Mouse (Mus musculus) neural tube, embryonic 15.5 days (tissue): ENCODE measurements around the gene Hacd4. TPM values are rescaled to one million over a fixed set of nuclear protein-coding genes. Genes with fewer than 3 reads are reported as not detected.

Experiments used
- ATAC-seq: fragments of 200-750 bp; cut with Nextera tagmentation; 2 replicates; pipeline ENCODE4 v1.8.0; 2017; ENCODE audit warnings: mild to moderate bottlenecking, moderate TSS enrichment, moderate library complexity; ENCODE audit not compliant: low FRiP score
- H3K27ac ChIP-seq: fragments of 300-500 bp; sonication (generic); replicated peaks from 2 replicates; pipeline ENCODE4 v1.5.1; 2015; ENCODE audit warnings: mild to moderate bottlenecking, inconsistent platforms
- H3K27me3 ChIP-seq: fragments of 300-500 bp; sonication (generic); replicated peaks from 2 replicates; pipeline ENCODE4 v1.6.1; 2015; ENCODE audit warnings: inconsistent platforms
- H3K36me3 ChIP-seq: fragments of 300-500 bp; sonication (generic); 2 replicates; pipeline ENCODE4 v1.6.1; 2015; ENCODE audit warnings: inconsistent platforms
- H3K4me1 ChIP-seq: fragments of 300-500 bp; sonication (generic); 2 replicates; pipeline ENCODE4 v1.6.1; 2015; ENCODE audit warnings: inconsistent platforms
- H3K4me2 ChIP-seq: fragments of 300-500 bp; sonication (generic); 2 replicates; pipeline ENCODE4 v1.6.1; 2015; ENCODE audit warnings: inconsistent platforms, mild to moderate bottlenecking, moderate library complexity
- H3K4me3 ChIP-seq: fragments of 300-500 bp; sonication (generic); replicated peaks from 2 replicates; pipeline ENCODE4 v1.5.1; 2015; ENCODE audit warnings: mild to moderate bottlenecking, inconsistent platforms
- H3K9ac ChIP-seq: fragments of 300-500 bp; sonication (generic); replicated peaks from 2 replicates; pipeline ENCODE4 v1.6.1; 2015; ENCODE audit warnings: mild to moderate bottlenecking, inconsistent platforms
- H3K9me3 ChIP-seq: fragments of 300-500 bp; sonication (generic); replicated peaks from 2 replicates; pipeline ENCODE4 v1.6.1; 2016; ENCODE audit warnings: inconsistent platforms
- WGBS: fragments of 180-500 bp; shearing (Covaris S2); methylation state at CpG from one replicate; pipeline ENCODE4 v1.1.7; 2015; ENCODE audit warnings: mixed read lengths; 5-methylcytosine and 5-hydroxymethylcytosine counted together
- polyA plus RNA-seq: library from polyadenylated mRNA; unstranded; fragments of >200 nt; fragmentation: Nextera tagmentation; extraction: Ambion mirVana; gene quantifications from 2 replicates; pipeline ENCODE4 v1.2.1, GENCODE M21; 2015

The Hacd4 gene
- polyA plus RNA-seq, 1 experiment from 2014 or later: 4.3 TPM

DNA sequence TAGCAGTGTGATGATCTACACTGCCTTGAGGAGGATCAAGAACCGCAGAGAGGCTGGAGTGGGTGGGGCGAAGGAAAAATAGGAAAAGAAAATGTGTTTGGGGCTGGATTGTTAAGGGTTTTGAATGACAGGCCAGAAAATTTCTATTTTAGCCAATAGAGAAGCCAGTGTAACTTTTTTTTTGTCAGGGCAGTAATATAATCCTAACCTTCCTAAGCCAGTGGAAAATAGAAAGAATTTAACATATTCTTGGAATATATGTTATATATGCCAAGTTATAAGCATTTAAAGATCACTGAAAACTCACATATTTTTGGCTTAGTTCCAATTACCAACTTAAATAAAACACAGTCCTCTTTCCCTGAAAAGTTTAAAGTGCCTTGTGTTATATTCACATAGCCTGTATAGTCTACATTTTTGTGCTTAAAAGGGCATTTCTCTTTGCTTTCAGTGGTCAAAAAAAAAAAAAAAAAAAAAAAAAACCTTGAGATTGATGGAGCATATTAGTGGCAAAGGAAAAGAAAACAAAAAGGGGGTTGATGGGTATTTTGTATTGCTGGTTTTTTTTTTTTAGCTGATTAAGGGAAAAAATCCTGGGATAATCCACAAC lies 11.0 kb downstream of the Hacd4 start:
- Histone ChIP-seq H3K9me3 (no peaks in the 10 kb centered on the region), H3K9ac (no peak overlapping the region), H3K4me2 (no peak overlapping the region), H3K4me1 (no peaks in the 10 kb centered on the region), H3K36me3 (no peaks in the 10 kb centered on the region), H3K4me3 (no peak overlapping the region), H3K27me3 (no peaks in the 10 kb centered on the region), H3K27ac (no peak overlapping the region)
- ATAC-seq: no peak
- WGBS: 94% methylated on average over 2 of the region's 2 CpGs

DNA sequence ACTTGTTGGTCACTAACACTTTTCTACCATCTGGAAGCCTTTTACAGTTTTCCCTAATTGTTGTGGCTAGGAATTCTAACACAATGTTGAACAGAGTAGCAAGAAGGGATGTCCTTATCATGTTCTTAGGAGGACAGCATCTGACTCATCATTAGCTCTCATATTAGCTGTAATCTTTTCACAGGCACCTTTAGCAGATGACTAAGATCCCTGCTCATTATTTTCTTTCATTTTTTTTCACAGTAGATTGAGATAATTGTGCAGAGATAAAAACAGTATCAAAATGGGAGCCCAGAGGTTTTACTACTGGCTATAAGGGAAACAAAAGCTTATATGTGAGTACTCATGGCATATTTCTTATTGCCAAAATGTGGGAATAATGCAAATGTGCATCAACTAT lies 14.2 kb downstream of the Hacd4 start:
- H3K4me3 ChIP-seq: no peak overlapping the region
- no peak for ATAC-seq

GRCm38 (mm10) chr4:88419378-88419777 lies 19.4 kb downstream of the Hacd4 start:
- ATAC-seq: no peak
- Histone ChIP-seq H3K4me3 (no peak overlapping the region), H3K9ac (no peak overlapping the region), H3K9me3 (no peaks in the 10 kb centered on the region), H3K4me1 (no peaks in the 10 kb centered on the region), H3K27me3 (no peaks in the 10 kb centered on the region), H3K36me3 (no peaks in the 10 kb centered on the region), H3K4me2 (no peak overlapping the region), H3K27ac (no peak overlapping the region)
- 92% methylated on average over 5 of the region's 5 CpGs for WGBS

More for the DNA sequence above, 14.2 kb downstream of the Hacd4 start:
- Histone ChIP-seq H3K4me1 (no peaks in the 10 kb centered on the region), H3K27ac (no peak overlapping the region), H3K9ac (no peak overlapping the region), H3K9me3 (no peaks in the 10 kb centered on the region), H3K36me3 (no peaks in the 10 kb centered on the region), H3K4me2 (no peak overlapping the region), H3K27me3 (no peaks in the 10 kb centered on the region)

DNA sequence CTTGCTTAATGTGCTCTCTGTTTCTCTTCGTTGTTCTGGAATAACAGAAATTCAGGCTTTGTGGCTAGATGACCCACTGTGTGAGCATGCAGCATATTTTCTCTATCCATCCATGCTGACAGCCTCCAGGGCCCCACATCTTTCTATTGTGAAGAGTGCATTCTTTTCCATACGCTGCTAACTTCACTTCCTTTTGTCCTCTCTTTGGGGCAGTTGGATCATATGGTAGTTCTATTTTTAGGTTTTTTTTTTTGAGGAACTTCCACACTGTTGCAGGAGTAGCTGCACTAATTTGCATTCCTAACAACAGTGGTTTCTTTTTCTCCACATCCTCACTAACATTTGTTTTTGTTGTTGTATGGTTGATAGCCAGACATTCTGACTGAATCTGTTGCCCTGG lies 23.7 kb downstream of the Hacd4 start:
- Histone ChIP-seq H3K4me3 (no peak overlapping the region), H3K4me2 (no peak overlapping the region), H3K4me1 (no peaks in the 10 kb centered on the region), H3K9me3 (no peaks in the 10 kb centered on the region), H3K36me3 (no peaks in the 10 kb centered on the region), H3K27ac (no peak overlapping the region), H3K27me3 (no peaks in the 10 kb centered on the region), H3K9ac (no peak overlapping the region)
- 32% methylated on average over 2 of the region's 2 CpGs for WGBS
- no peak for ATAC-seq

DNA sequence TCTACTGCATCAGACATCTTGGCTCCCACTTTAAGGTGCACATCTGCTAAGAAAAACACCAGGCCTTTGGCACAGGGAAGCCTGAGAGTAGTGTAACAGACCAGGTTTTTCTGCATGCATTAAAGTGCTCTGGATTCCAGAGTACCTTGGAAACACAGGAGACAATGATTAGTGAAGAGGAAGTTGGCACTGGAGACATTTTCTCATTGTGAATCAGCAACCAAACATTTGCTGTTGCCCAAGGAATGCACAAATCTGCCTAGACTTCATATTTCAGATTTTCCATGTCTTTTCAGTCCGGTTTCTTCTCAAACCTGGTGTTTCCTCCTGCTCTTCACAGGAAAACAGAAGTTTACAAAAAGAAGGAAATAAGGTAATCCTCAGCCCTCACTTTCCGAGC lies 26.4 kb downstream of the Hacd4 start:
- no peaks in the 10 kb centered on the region for H3K9me3 ChIP-seq
- H3K27ac ChIP-seq: no peak overlapping the region
- H3K9ac ChIP-seq: no peak overlapping the region
- no peak for ATAC-seq
- 0 out of 2 replicates have a peak, but pooled peaks cover 4% of the 10 kb centered on the region for H3K36me3 ChIP-seq
- no peak overlapping the region for H3K4me3 ChIP-seq
- peaks cover 4% of the 10 kb centered on the region; the same call in 1 of the 2 replicates for H3K4me1 ChIP-seq
- H3K4me2 ChIP-seq: no peak overlapping the region
- no peaks in the 10 kb centered on the region for H3K27me3 ChIP-seq
- 94% methylated on average over 2 of the region's 2 CpGs for WGBS

DNA sequence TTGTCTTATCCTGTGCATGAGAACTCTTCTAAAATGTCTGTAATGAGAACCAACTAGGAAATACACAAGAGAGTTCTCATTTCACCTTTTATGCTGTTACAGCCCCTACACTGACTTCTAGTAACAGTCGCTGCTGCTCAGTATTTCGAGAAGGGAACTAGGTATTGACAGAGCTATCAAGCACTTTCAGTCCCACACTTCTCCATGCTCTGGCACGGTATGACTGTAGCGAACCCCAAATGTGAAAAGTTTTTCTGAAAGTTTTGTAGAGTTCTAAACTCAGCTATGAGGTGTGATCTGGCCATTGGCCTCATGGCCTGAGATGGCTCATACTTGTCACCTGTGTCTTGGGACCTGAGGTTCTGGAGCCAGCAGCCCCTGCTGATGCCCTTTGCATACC lies 29.4 kb downstream of the Hacd4 start:
- H3K27me3 ChIP-seq: no peaks in the 10 kb centered on the region
- peaks cover 10% of the 10 kb centered on the region; the same call in 1 of the 2 replicates for H3K4me1 ChIP-seq
- no peak overlapping the region for H3K27ac ChIP-seq
- no peaks in the 10 kb centered on the region for H3K9me3 ChIP-seq
- H3K9ac ChIP-seq: no peak overlapping the region
- WGBS: 97% methylated on average over 4 of the region's 4 CpGs
- H3K36me3 ChIP-seq: 0 out of 2 replicates have a peak, but pooled peaks cover 4% of the 10 kb centered on the region
- H3K4me3 ChIP-seq: no peak overlapping the region
- ATAC-seq: no peak
- H3K4me2 ChIP-seq: no peak overlapping the region

- Histone ChIP-seq H3K4me2 (no peak overlapping the region), H3K9me3 (no peaks in the 10 kb centered on the region), H3K27me3 (no peaks in the 10 kb centered on the region), H3K4me3 (no peak overlapping the region), H3K36me3 (0 out of 2 replicates have a peak, but pooled peaks cover 4% of the 10 kb centered on the region), H3K27ac (no peak overlapping the region), H3K9ac (no peak overlapping the region), H3K4me1 (peaks cover 10% of the 10 kb centered on the region; the same call in 1 of the 2 replicates)
- ATAC-seq: peak; percentile 91
- 73% methylated on average over 4 of the region's 4 CpGs for WGBS
These were observed 31.6 kb downstream of the Hacd4 start for GRCm38 (mm10) chr4:88406887-88407696.

DNA sequence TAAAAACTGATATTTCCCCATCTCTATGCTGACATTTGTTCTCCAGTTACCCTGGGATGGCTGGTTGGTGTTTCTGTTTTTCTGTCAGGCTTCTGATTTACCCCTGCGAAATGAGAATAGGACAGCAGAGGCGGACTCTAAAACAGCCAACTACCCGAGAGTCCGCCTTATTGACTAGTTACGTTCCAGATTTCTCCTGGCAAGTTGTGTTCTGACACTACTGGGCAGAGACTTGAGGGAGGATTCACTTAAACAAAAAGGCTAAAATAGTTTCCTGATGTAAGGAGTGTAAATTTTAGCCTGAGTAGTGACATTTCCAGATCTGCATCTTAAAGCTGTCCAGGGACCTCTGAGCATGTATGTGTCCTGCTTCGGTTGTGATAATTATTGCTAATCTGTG lies 35.8 kb downstream of the Hacd4 start:
- no peak overlapping the region for H3K4me2 ChIP-seq
- H3K27ac ChIP-seq: no peak overlapping the region
- 95% methylated on average over 6 of the region's 6 CpGs for WGBS
- peaks cover 10% of the 10 kb centered on the region; the same call in 1 of the 2 replicates for H3K4me1 ChIP-seq
- H3K4me3 ChIP-seq: no peak overlapping the region
- no peak overlapping the region for H3K9ac ChIP-seq
- no peaks in the 10 kb centered on the region for H3K36me3 ChIP-seq
- no peaks in the 10 kb centered on the region for H3K9me3 ChIP-seq
- H3K27me3 ChIP-seq: no peaks in the 10 kb centered on the region
- no peak for ATAC-seq

DNA sequence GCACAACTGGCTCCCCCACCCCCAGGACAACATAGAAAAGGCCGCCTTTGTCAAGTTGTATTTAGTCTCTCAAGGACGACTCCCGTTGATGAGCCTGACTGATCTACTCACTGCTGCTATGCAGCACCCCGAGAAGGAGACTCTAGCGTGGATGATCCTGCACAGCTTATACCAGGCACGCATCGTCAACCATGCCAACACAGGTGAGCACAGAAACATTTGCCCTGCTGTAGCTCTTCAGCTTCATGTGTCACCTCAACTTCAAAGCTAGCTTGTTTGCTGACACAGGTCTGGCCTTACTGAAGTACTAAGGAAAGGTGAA lies 37.8 kb downstream of the Hacd4 start:
- Histone ChIP-seq H3K9me3 (no peaks in the 10 kb centered on the region), H3K4me1 (no peaks in the 10 kb centered on the region), H3K9ac (no peak overlapping the region), H3K27ac (no peak overlapping the region), H3K36me3 (no peaks in the 10 kb centered on the region), H3K4me3 (no peak overlapping the region), H3K4me2 (no peak overlapping the region), H3K27me3 (no peaks in the 10 kb centered on the region)
- WGBS: 92% methylated on average over 7 of the region's 7 CpGs
- ATAC-seq: no peak

DNA sequence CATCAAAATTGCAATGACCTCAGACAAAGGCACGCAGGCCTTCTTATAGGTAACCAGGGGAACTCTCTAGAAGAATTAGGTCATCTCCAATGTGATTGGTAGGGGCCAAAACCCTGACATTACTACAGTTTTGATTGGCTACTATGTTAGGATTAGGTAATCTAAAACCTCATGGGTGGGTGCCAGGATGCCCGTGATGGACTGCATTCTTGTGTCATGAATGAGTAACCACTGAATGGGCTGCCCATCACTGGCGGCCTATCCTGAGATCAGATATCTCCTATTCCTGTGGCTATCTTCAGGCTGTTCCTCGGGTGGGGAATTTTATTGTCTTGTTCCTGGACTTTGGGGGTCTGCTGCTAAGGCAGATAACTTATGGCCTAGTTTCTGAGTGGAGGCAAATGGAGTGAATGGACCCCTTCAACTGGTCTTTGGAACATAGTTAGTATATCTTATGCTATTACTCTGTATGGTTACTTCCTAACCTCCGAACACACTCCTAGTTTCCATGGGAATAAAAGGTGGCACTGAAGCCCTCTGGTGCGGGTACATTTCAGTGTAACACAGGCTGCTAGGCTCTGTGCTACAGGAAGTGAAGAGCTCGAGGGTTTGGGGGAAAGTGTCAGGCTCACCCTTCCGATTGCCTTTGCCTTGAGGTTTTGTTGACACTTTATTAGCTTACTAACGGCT lies 38.3 kb downstream of the Hacd4 start:
- no peaks in the 10 kb centered on the region for H3K27me3 ChIP-seq
- 80% methylated on average over 9 of the region's 9 CpGs for WGBS
- H3K9me3 ChIP-seq: no peaks in the 10 kb centered on the region
- H3K27ac ChIP-seq: no peak overlapping the region
- H3K36me3 ChIP-seq: no peaks in the 10 kb centered on the region
- ATAC-seq: no peak
- H3K4me2 ChIP-seq: no peak overlapping the region
- no peaks in the 10 kb centered on the region for H3K4me1 ChIP-seq
- H3K9ac ChIP-seq: no peak overlapping the region
- no peak overlapping the region for H3K4me3 ChIP-seq

- no peaks in the 10 kb centered on the region for H3K27me3 ChIP-seq
- H3K9me3 ChIP-seq: no peaks in the 10 kb centered on the region
- peaks cover 9% of the 10 kb centered on the region; the same call in 1 of the 2 replicates for H3K36me3 ChIP-seq
- no peak overlapping the region for H3K27ac ChIP-seq
- H3K4me2 ChIP-seq: no peak overlapping the region
- 73% methylated on average over 6 of the region's 6 CpGs for WGBS
- no peak overlapping the region for H3K9ac ChIP-seq
- no peak for ATAC-seq
- no peaks in the 10 kb centered on the region for H3K4me1 ChIP-seq
- H3K4me3 ChIP-seq: no peak overlapping the region
These were observed 41.7 kb downstream of the Hacd4 start for GRCm38 (mm10) chr4:88396995-88397521.
